Mouse (Mus musculus): ENCODE data around the gene Baiap2l1. TPM values are rescaled to one million over a fixed set of nuclear protein-coding genes. Genes with fewer than 3 reads are reported as not detected.
"Not testable (repeated sequence)": the region's sequence is repeated elsewhere in the genome, so short reads cannot be mapped to it uniquely, and the experiment has no call there.

Baiap2l1 gene
- polyA plus RNA-seq, 1 experiment from 2014 or later, result 1.2 TPM

- WGBS, result 11% methylated on average over 10 of the region's 10 CpGs
- Histone ChIP-seq H3K9me3 (replicated peaks; ENCODE audit: control insufficient read depth, low read length, poor library complexity, severe bottlenecking) (no peaks in the 10 kb centered on the region), H3K4me2 (ENCODE audit: low read length) (peak overlapping the region; percentile 100), H3K4me1 (ENCODE audit: control insufficient read depth, insufficient read depth, low read length) (peaks cover 15% of the 10 kb centered on the region), H3K27ac (ENCODE audit: low read length) (no peak overlapping the region), H3K27me3 (ENCODE audit: control insufficient read depth, insufficient read depth, low read depth, low read length) (peaks cover 27% of the 10 kb centered on the region), H3K36me3 (ENCODE audit: control insufficient read depth, insufficient read depth, low read length) (no peaks in the 10 kb centered on the region), H3K9ac (ENCODE audit: low read depth, low read length) (0 out of 2 replicates have a peak overlapping the region, but pooled peaks have one; percentile 14), H3K4me3 (ENCODE audit: low read depth, low read length) (peak overlapping the region; percentile 62)
- ATAC-seq, result peak; percentile 91
Observed at GRCm38 (mm10) chr5:144358592-144358917, 643 bp upstream of the Baiap2l1 start.

DNA sequence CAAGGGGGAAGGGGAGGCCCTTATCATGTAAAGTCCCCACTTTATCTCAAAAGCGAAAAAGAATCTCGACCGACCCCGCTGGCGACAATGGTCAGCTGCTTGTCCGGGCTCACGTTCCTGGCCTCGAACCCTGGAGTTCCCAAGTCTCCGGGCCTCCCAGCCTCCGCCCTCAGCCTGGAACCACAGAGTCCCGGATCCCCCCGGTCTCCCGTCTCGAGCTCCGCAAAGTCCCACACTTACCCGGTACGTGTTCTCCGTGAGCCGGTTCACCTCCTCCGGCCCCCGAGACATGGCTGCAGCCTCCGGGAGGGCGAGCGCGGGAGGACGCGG is 396 bp downstream of the Baiap2l1 start:
- Histone ChIP-seq H3K4me3 (ENCODE audit: low read depth, low read length) (peak overlapping the region; percentile 62), H3K9me3 (replicated peaks; ENCODE audit: control insufficient read depth, low read length, poor library complexity, severe bottlenecking) (no peaks in the 10 kb centered on the region), H3K36me3 (ENCODE audit: control insufficient read depth, insufficient read depth, low read length) (no peaks in the 10 kb centered on the region), H3K27ac (ENCODE audit: low read length) (no peak overlapping the region), H3K4me2 (ENCODE audit: low read length) (peak overlapping the region; percentile 100), H3K9ac (ENCODE audit: low read depth, low read length) (peak overlapping the region; percentile 49; the same call in 1 of the 2 replicates), H3K27me3 (ENCODE audit: control insufficient read depth, insufficient read depth, low read depth, low read length) (peaks cover 27% of the 10 kb centered on the region), H3K4me1 (ENCODE audit: control insufficient read depth, insufficient read depth, low read length) (peaks cover 15% of the 10 kb centered on the region)
- 1% methylated on average over 27 of the region's 27 CpGs for whole genome bisulfite sequencing
- no peak; the same call in 1 of the 2 replicates for ATAC-seq

DNA sequence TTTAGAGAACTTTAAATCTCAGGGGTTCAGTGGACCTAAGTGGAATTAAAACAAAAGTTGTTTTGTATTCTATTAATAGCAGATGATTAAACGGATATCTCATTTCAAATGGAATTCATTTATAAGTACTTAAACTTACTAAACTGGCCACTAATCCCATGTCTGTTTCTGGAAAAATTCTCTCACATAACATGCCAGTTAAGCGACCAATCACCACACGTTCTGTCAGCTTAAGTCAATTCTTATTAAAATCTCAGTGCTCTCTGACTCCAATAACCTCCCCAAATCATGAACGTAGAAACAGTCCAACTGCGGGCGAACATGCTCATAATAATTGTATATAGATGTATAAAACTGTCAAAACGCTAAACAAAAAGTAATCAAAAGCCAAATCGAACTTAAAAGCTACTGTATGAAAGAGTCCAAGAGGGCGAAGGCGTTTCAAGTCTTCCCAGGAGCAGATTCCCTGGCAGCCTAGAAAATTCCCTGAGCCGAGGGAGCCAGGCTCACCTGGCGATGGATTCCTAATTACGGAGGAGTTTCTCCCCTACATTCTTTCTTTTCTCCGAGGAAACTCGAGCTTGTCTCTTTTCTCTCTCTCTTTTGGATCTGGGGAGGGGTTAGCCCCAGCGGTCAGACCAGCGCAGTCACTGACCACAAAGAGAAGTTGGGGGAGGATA is 996 bp downstream of the Baiap2l1 start:
- Histone ChIP-seq H3K4me1 (ENCODE audit: control insufficient read depth, insufficient read depth, low read length) (peaks cover 15% of the 10 kb centered on the region), H3K4me2 (ENCODE audit: low read length) (peak overlapping the region; percentile 100), H3K27ac (ENCODE audit: low read length) (no peak overlapping the region), H3K27me3 (ENCODE audit: control insufficient read depth, insufficient read depth, low read depth, low read length) (peaks cover 27% of the 10 kb centered on the region), H3K9me3 (replicated peaks; ENCODE audit: control insufficient read depth, low read length, poor library complexity, severe bottlenecking) (no peaks in the 10 kb centered on the region), H3K4me3 (ENCODE audit: low read depth, low read length) (peak overlapping the region; percentile 62), H3K9ac (ENCODE audit: low read depth, low read length) (no peak overlapping the region), H3K36me3 (ENCODE audit: control insufficient read depth, insufficient read depth, low read length) (no peaks in the 10 kb centered on the region)
- 10% methylated on average over 17 of the region's 17 CpGs for WGBS
- no peak for ATAC-seq

DNA sequence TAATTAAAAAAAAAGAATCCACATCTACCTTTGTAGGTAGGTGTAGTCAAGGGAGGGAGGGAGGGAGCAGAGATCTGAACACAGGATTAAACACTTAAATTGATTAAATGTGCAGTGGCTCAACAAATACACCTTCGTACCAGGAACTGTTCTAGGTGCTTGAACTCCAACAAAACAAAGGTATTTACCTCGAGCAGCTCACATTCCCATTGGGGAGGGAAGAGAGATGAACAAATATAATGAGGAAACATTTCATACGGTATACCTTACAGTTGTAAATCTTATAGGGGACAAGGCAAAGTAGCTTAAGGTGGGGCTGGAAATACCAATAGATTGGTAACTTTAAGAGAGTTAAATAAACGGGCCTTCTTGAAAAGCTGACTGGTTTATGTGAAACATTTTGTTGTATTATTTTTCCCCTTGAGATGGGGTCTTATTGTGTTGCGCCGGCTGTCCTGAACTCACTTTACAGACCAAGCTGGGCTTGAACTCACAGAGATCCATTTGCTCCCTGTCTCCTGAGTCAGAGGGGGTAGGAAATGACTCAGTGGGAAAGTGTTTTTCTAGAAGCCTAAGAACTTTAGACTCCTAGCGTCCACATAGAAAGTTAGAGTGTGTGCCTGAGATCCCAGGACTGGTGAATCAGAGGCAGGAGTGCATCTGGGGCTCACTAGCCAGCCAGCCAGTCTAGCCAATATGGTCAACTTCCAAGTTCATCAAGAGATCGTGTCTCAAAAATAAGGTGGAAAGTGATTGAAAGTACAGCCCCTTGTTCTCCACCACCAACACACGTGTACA is 5.5 kb downstream of the Baiap2l1 start:
- peaks cover 7% of the 10 kb centered on the region; the same call in 1 of the 2 replicates for H3K27me3 ChIP-seq (ENCODE audit: control insufficient read depth, insufficient read depth, low read depth, low read length)
- H3K4me3 ChIP-seq (ENCODE audit: low read depth, low read length), result no peak overlapping the region
- H3K36me3 ChIP-seq (ENCODE audit: control insufficient read depth, insufficient read depth, low read length), result no peaks in the 10 kb centered on the region
- ATAC-seq, result no peak
- no peak overlapping the region for H3K4me2 ChIP-seq (ENCODE audit: low read length)
- 91% methylated on average over 9 of the region's 9 CpGs for WGBS
- no peaks in the 10 kb centered on the region for H3K9me3 ChIP-seq (replicated peaks; ENCODE audit: control insufficient read depth, low read length, poor library complexity, severe bottlenecking)
- H3K9ac ChIP-seq (ENCODE audit: low read depth, low read length), result no peak overlapping the region
- H3K27ac ChIP-seq (ENCODE audit: low read length), result no peak overlapping the region
- peaks cover 4% of the 10 kb centered on the region; the same call in 1 of the 2 replicates for H3K4me1 ChIP-seq (ENCODE audit: control insufficient read depth, insufficient read depth, low read length)

- Histone ChIP-seq H3K36me3 (ENCODE audit: control insufficient read depth, insufficient read depth, low read length) (no peaks in the 10 kb centered on the region), H3K4me1 (ENCODE audit: control insufficient read depth, insufficient read depth, low read length) (no peaks in the 10 kb centered on the region), H3K4me2 (ENCODE audit: low read length) (no peak overlapping the region), H3K9me3 (replicated peaks; ENCODE audit: control insufficient read depth, low read length, poor library complexity, severe bottlenecking) (no peaks in the 10 kb centered on the region), H3K27me3 (ENCODE audit: control insufficient read depth, insufficient read depth, low read depth, low read length) (peaks cover 4% of the 10 kb centered on the region; the same call in 1 of the 2 replicates), H3K4me3 (ENCODE audit: low read depth, low read length) (no peak overlapping the region), H3K9ac (ENCODE audit: low read depth, low read length) (no peak overlapping the region), H3K27ac (ENCODE audit: low read length) (no peak overlapping the region)
- ATAC-seq, result no peak
- WGBS, result 13% methylated on average over 8 of the region's 8 CpGs
Observed at GRCm38 (mm10) chr5:144351185-144351584, 6.7 kb downstream of the Baiap2l1 start.

DNA sequence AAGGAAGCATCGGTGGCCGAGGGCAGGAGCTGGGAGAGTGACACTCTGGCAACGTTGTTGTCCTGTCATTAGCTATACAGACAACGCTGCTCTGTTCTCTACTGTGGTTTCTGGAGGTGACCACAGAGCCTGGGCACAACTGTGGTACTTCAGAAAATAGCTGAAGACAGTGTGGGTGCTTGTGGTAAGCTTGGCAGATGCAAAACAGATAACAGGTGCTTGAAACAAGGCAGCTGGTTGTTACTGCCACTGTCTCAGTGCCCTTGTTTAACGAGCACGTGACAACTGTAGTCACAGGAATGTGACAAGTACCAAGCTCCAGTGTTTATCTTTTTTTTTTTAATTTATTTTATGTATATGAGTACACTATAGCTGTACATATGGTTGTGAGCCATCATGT is 13.3 kb downstream of the Baiap2l1 start:
- H3K4me2 ChIP-seq (ENCODE audit: low read length), result no peak overlapping the region
- ATAC-seq, result no peak
- no peak overlapping the region for H3K9ac ChIP-seq (ENCODE audit: low read depth, low read length)
- no peak overlapping the region for H3K27ac ChIP-seq (ENCODE audit: low read length)
- no peaks in the 10 kb centered on the region for H3K27me3 ChIP-seq (ENCODE audit: control insufficient read depth, insufficient read depth, low read depth, low read length)
- H3K4me1 ChIP-seq (ENCODE audit: control insufficient read depth, insufficient read depth, low read length), result no peaks in the 10 kb centered on the region
- H3K4me3 ChIP-seq (ENCODE audit: low read depth, low read length), result no peak overlapping the region
- no peaks in the 10 kb centered on the region for H3K9me3 ChIP-seq (replicated peaks; ENCODE audit: control insufficient read depth, low read length, poor library complexity, severe bottlenecking)
- H3K36me3 ChIP-seq (ENCODE audit: control insufficient read depth, insufficient read depth, low read length), result no peaks in the 10 kb centered on the region
- WGBS, result 90% methylated on average over 6 of the region's 6 CpGs

GRCm38 (mm10) chr5:144341085-144341484 is 16.8 kb downstream of the Baiap2l1 start:
- no peak overlapping the region for H3K4me2 ChIP-seq (ENCODE audit: low read length)
- no peaks in the 10 kb centered on the region for H3K36me3 ChIP-seq (ENCODE audit: control insufficient read depth, insufficient read depth, low read length)
- H3K4me1 ChIP-seq (ENCODE audit: control insufficient read depth, insufficient read depth, low read length), result no peaks in the 10 kb centered on the region
- ATAC-seq, result no peak
- 78% methylated on average over 1 of the region's 1 CpGs for WGBS
- no peak overlapping the region for H3K9ac ChIP-seq (ENCODE audit: low read depth, low read length)
- no peak overlapping the region for H3K4me3 ChIP-seq (ENCODE audit: low read depth, low read length)
- H3K27me3 ChIP-seq (ENCODE audit: control insufficient read depth, insufficient read depth, low read depth, low read length), result no peaks in the 10 kb centered on the region
- no peak overlapping the region for H3K27ac ChIP-seq (ENCODE audit: low read length)
- no peaks in the 10 kb centered on the region for H3K9me3 ChIP-seq (replicated peaks; ENCODE audit: control insufficient read depth, low read length, poor library complexity, severe bottlenecking)

DNA sequence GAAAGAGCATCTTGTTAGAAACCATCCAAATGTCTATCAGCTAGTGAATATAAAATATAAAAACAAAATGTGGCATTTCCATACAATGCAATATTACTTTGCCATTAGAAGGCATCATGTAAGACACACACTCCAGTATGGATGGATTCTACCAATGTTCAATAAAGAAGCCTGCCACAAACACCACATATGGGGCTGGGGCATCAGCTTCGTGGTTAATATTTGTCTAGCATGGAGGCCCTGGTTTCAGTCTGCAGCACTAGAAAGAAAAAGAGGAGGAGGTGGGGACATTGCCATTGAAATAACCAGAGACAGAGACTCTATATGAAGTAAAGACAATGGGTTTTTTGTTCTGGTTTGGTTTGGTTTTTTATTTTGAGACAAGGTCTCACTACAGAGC is 19.1 kb downstream of the Baiap2l1 start:
- Histone ChIP-seq H3K27me3 (ENCODE audit: control insufficient read depth, insufficient read depth, low read depth, low read length) (no peaks in the 10 kb centered on the region), H3K4me3 (ENCODE audit: low read depth, low read length) (no peak overlapping the region), H3K9me3 (replicated peaks; ENCODE audit: control insufficient read depth, low read length, poor library complexity, severe bottlenecking) (no peaks in the 10 kb centered on the region), H3K36me3 (ENCODE audit: control insufficient read depth, insufficient read depth, low read length) (no peaks in the 10 kb centered on the region), H3K4me2 (ENCODE audit: low read length) (no peak overlapping the region), H3K27ac (ENCODE audit: low read length) (no peak overlapping the region), H3K9ac (ENCODE audit: low read depth, low read length) (no peak overlapping the region), H3K4me1 (ENCODE audit: control insufficient read depth, insufficient read depth, low read length) (no peaks in the 10 kb centered on the region)
- ATAC-seq, result no peak
- 62% methylated on average over 1 of the region's 1 CpGs for WGBS

GRCm38 (mm10) chr5:144335357-144335756 is 22.6 kb downstream of the Baiap2l1 start:
- H3K9me3 ChIP-seq (replicated peaks; ENCODE audit: control insufficient read depth, low read length, poor library complexity, severe bottlenecking); H3K4me1 ChIP-seq (ENCODE audit: control insufficient read depth, insufficient read depth, low read length); H3K9ac ChIP-seq (ENCODE audit: low read depth, low read length); H3K4me3 ChIP-seq (ENCODE audit: low read depth, low read length); H3K4me2 ChIP-seq (ENCODE audit: low read length); H3K27me3 ChIP-seq (ENCODE audit: control insufficient read depth, insufficient read depth, low read depth, low read length); H3K27ac ChIP-seq (ENCODE audit: low read length); ATAC-seq; H3K36me3 ChIP-seq (ENCODE audit: control insufficient read depth, insufficient read depth, low read length): not testable (repeated sequence)
- 87% methylated on average over 6 of the region's 6 CpGs for WGBS

Measured in midbrain, embryonic 16.5 days (tissue).